In the genomic region with DNA sequence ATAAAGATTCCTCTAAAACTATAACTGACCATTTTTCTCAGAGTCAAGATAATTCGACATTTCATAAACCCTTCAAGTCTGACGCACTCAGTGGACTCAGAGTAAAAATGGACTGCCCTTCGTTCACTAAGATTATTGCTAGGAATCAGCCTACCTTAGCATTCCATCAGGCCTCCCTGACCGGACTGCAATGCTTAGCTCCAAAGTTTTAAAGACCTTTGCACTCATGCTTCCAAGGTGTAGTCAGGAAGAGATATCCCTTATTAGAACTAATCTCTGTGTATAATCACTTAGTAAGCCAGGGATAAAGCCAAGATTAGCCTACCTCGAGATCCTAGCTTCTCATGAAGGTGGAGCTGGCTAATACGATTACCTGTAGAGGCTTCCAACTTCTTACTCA, we compare ENCODE assay signal across 23 mouse cellular contexts. TPM values are rescaled to one million over a fixed set of nuclear protein-coding genes. Genes with fewer than 3 reads are reported as not detected.
DNase-seq lines count a peak whose midpoint lies in the region; ATAC-seq and TF ChIP-seq lines count a peak whose summit lies in the region.
"Had no signal": no experiment of that assay in that cellular context is flagged by ENCODE, and none has a peak within 500 bp of the region (broad histone marks: within the 10 kb centered on the region; RNA-seq: fewer than 3 reads in every experiment).

No protein-coding gene starts in this region.

- DNase-seq in forebrain, embryonic 11.5 days (ENCODE audit: low spot score) = peak; percentile 11
- peak; percentile 77 for DNase-seq in kidney, adult 9 months
- DNase-seq in kidney, postnatal 10 days = no peak
- DNase-seq in cerebellum, adult 11-12 months = no peak
- DNase-seq: adrenal gland, adult 8-10 months; adrenal gland, postnatal 36 days; B cell, adult 2 months; cerebellum, adult 8-10 months; cerebellum, postnatal 14 days; embryo, embryonic 11 days; gastrocnemius, postnatal 10 days; heart, adult 18-20 months; heart, postnatal 10 days; heart, postnatal 4 days had no signal

- H3K9ac ChIP-seq in forebrain, embryonic 11.5 days (ENCODE audit: low read length) = no peak overlapping the region
- H3K9ac ChIP-seq in forebrain, embryonic 13.5 days = no peak overlapping the region
- no peak overlapping the region for H3K9ac ChIP-seq in intestine, postnatal 0 days (ENCODE audit: low read depth, low read length)
- H3K9ac ChIP-seq in stomach, embryonic 16.5 days (ENCODE audit: low read length) = no peak overlapping the region
- H3K9ac ChIP-seq: embryonic facial prominence, embryonic 15.5 days had no signal

- H3K27me3 ChIP-seq in forebrain, embryonic 11.5 days (ENCODE audit: control insufficient read depth, insufficient read depth, low read length) = no peaks in the 10 kb centered on the region
- H3K27me3 ChIP-seq in forebrain, embryonic 13.5 days = no peaks in the 10 kb centered on the region
- H3K27me3 ChIP-seq in intestine, postnatal 0 days (replicated peaks; ENCODE audit: control insufficient read depth, insufficient read depth, low read length) = no peaks in the 10 kb centered on the region
- H3K27me3 ChIP-seq in stomach, embryonic 16.5 days (ENCODE audit: control insufficient read depth, insufficient read depth, low read length) = no peaks in the 10 kb centered on the region
- H3K27me3 ChIP-seq: embryonic facial prominence, embryonic 15.5 days had no signal

- no peak overlapping the region for H3K27ac ChIP-seq in forebrain, embryonic 11.5 days (ENCODE audit: low read depth, low read length)
- H3K27ac ChIP-seq in forebrain, embryonic 13.5 days = no peak overlapping the region
- peak overlapping the region; percentile 62; the same call in 1 of the 2 replicates for H3K27ac ChIP-seq in intestine, postnatal 0 days (ENCODE audit: low read depth, low read length)
- no peak overlapping the region for H3K27ac ChIP-seq in stomach, embryonic 16.5 days (ENCODE audit: low read length)
- H3K27ac ChIP-seq: embryonic facial prominence, embryonic 15.5 days; heart, embryonic 10.5 days had no signal

- no peaks in the 10 kb centered on the region for H3K36me3 ChIP-seq in forebrain, embryonic 11.5 days (ENCODE audit: control insufficient read depth, insufficient read depth, low read length)
- peaks cover 7% of the 10 kb centered on the region; the same call in 1 of the 2 replicates for H3K36me3 ChIP-seq in forebrain, embryonic 13.5 days (ENCODE audit: poor library complexity, severe bottlenecking)
- H3K36me3 ChIP-seq in intestine, postnatal 0 days (ENCODE audit: control insufficient read depth, insufficient read depth) = no peaks in the 10 kb centered on the region
- no peaks in the 10 kb centered on the region for H3K36me3 ChIP-seq in stomach, embryonic 16.5 days (ENCODE audit: control insufficient read depth, insufficient read depth, low read length)
- H3K36me3 ChIP-seq: embryonic facial prominence, embryonic 15.5 days; G1E; heart, embryonic 10.5 days had no signal

- no peak for ATAC-seq in forebrain, embryonic 11.5 days (replicated peaks; ENCODE audit: low FRiP score)
- ATAC-seq in forebrain, embryonic 13.5 days = no peak
- ATAC-seq in intestine, postnatal 0 days = peak; percentile 93
- peak; percentile 54; the same call in 1 of the 2 replicates for ATAC-seq in stomach, embryonic 16.5 days (ENCODE audit: insufficient read depth, low FRiP score)
- ATAC-seq: CD4-positive, CD25-positive, alpha-beta regulatory T cell, adult 4 months had no signal

- 85% methylated on average over 6 of the region's 6 CpGs for WGBS in forebrain, embryonic 11.5 days
- WGBS in forebrain, embryonic 13.5 days = 84% methylated on average over 6 of the region's 6 CpGs
- 49% methylated on average over 6 of the region's 6 CpGs for WGBS in intestine, postnatal 0 days
- 69% methylated on average over 6 of the region's 6 CpGs for WGBS in stomach, embryonic 16.5 days

- H3K9me3 ChIP-seq in forebrain, embryonic 11.5 days (ENCODE audit: control insufficient read depth, low read length) = no peaks in the 10 kb centered on the region
- no peaks in the 10 kb centered on the region for H3K9me3 ChIP-seq in forebrain, embryonic 13.5 days (replicated peaks)
- no peaks in the 10 kb centered on the region for H3K9me3 ChIP-seq in intestine, postnatal 0 days (ENCODE audit: control insufficient read depth)
- no peaks in the 10 kb centered on the region for H3K9me3 ChIP-seq in stomach, embryonic 16.5 days (replicated peaks; ENCODE audit: control insufficient read depth, low read length)
- H3K9me3 ChIP-seq: embryonic facial prominence, embryonic 15.5 days; forebrain, embryonic 10.5 days; heart, embryonic 10.5 days had no signal

- H3K4me2 ChIP-seq in forebrain, embryonic 11.5 days (ENCODE audit: low read depth, low read length, severe bottlenecking) = no peak overlapping the region
- no peak overlapping the region for H3K4me2 ChIP-seq in forebrain, embryonic 13.5 days
- H3K4me2 ChIP-seq in intestine, postnatal 0 days (replicated peaks; ENCODE audit: low read depth) = 0 out of 2 replicates have a peak overlapping the region, but pooled peaks have one; percentile 1
- H3K4me2 ChIP-seq in stomach, embryonic 16.5 days (ENCODE audit: low read depth, low read length) = no peak overlapping the region
- H3K4me2 ChIP-seq: embryonic facial prominence, embryonic 15.5 days had no signal

- no peak overlapping the region for H3K4me3 ChIP-seq in forebrain, embryonic 11.5 days (ENCODE audit: low read depth, low read length)
- H3K4me3 ChIP-seq in forebrain, embryonic 13.5 days = no peak overlapping the region
- H3K4me3 ChIP-seq in intestine, postnatal 0 days (ENCODE audit: low read depth, low read length) = no peak overlapping the region
- no peak overlapping the region for H3K4me3 ChIP-seq in stomach, embryonic 16.5 days (replicated peaks; ENCODE audit: low read length)
- H3K4me3 ChIP-seq: embryonic facial prominence, embryonic 15.5 days; erythroblast, embryonic 14.5 days; forebrain, embryonic 10.5 days; heart, embryonic 10.5 days had no signal

- no peak for TF ChIP-seq CTCF in intestine, postnatal 0 days (IDR thresholded peaks at IDR 0.05; ENCODE audit: low read depth)

- peaks cover 3% of the 10 kb centered on the region; the same call in 1 of the 2 replicates for H3K4me1 ChIP-seq in forebrain, embryonic 11.5 days (replicated peaks; ENCODE audit: control insufficient read depth, insufficient read depth, low read length)
- H3K4me1 ChIP-seq in forebrain, embryonic 13.5 days = peaks cover 27% of the 10 kb centered on the region
- H3K4me1 ChIP-seq in intestine, postnatal 0 days (replicated peaks; ENCODE audit: control insufficient read depth, insufficient read depth, low read length) = peaks cover 5% of the 10 kb centered on the region; the same call in 1 of the 2 replicates
- peaks cover 16% of the 10 kb centered on the region for H3K4me1 ChIP-seq in stomach, embryonic 16.5 days (ENCODE audit: control insufficient read depth, insufficient read depth, low read length)

RNA-seq across cellular contexts. Expression of a gene that starts 29.2 kb away (rescaled TPM):
- 133 and 134 TPM in 2 replicates for polyA plus RNA-seq in forebrain, embryonic 11.5 days (2014; fragmentation: Nextera tagmentation; extraction: Ambion mirVana)
- polyA plus RNA-seq in forebrain, embryonic 13.5 days (2015; fragmentation: Nextera tagmentation; extraction: Ambion mirVana) = 165 and 168 TPM in 2 replicates
- 191 and 203 TPM in 2 replicates for polyA plus RNA-seq in intestine, postnatal 0 days (2015; fragmentation: Nextera tagmentation; extraction: Ambion mirVana)
- 193 and 198 TPM in 2 replicates for polyA plus RNA-seq in stomach, embryonic 16.5 days (2015; fragmentation: Nextera tagmentation; extraction: Ambion mirVana)
- polyA plus RNA-seq: G1E had no signal

Comparison
In these comparisons a context has a peak if more than half of its experiments do, and no peak if none do; other contexts are left out.
1. DNase-seq: peak in forebrain, embryonic 11.5 days (single experiment) and kidney, adult 9 months (single experiment); none in kidney, postnatal 10 days (single experiment) and cerebellum, adult 11-12 months (single experiment).
2. ATAC-seq: peak in intestine, postnatal 0 days (single experiment) and stomach, embryonic 16.5 days (single experiment); none in forebrain, embryonic 11.5 days (single experiment) and forebrain, embryonic 13.5 days (single experiment).